Mouse (Mus musculus) heart, postnatal 0 days (tissue): ENCODE results near the gene Rab21.

Source experiments
- CTCF ChIP-seq: IDR thresholded peaks from 2 replicates; pipeline ENCODE4 v1.5.1; 2016; ENCODE audit warnings: antibody characterized with exemption, control low read depth, low read depth
- EP300 ChIP-seq: IDR thresholded peaks from 2 replicates; pipeline ENCODE4 v1.6.1; 2016; ENCODE audit warnings: antibody characterized with exemption, low read depth

- TF ChIP-seq CTCF (no peak), EP300 (no peak)
These were observed 1.2 kb downstream of the Rab21 start for GRCm38 (mm10) chr10:115314287-115314581.
